Mouse (Mus musculus) forebrain, embryonic 15.5 days (tissue): ENCODE data around the gene Dkkl1. TPM values are rescaled to one million over a fixed set of nuclear protein-coding genes. Genes with fewer than 3 reads are reported as not detected.

Experiments used
- ATAC-seq: fragments of 200-750 bp; cut with Nextera tagmentation; replicated peaks from 2 replicates; pipeline ENCODE4 v1.8.0; 2017; ENCODE audit warnings: mild to moderate bottlenecking, moderate TSS enrichment, moderate library complexity
- H3K27ac ChIP-seq: fragments of 300-500 bp; sonication (generic); replicated peaks from 2 replicates; pipeline ENCODE4 v1.5.1; 2015; ENCODE audit warnings: mild to moderate bottlenecking, inconsistent platforms
- H3K27me3 ChIP-seq: fragments of 300-500 bp; sonication (generic); 2 replicates; pipeline ENCODE4 v1.6.1; 2015; ENCODE audit warnings: inconsistent platforms
- H3K36me3 ChIP-seq: fragments of 300-500 bp; sonication (generic); 2 replicates; pipeline ENCODE4 v1.6.1; 2015; ENCODE audit warnings: mild to moderate bottlenecking, inconsistent platforms
- H3K4me1 ChIP-seq: fragments of 300-500 bp; sonication (generic); 2 replicates; pipeline ENCODE4 v1.6.1; 2015; ENCODE audit warnings: inconsistent platforms
- H3K4me2 ChIP-seq: fragments of 300-500 bp; sonication (generic); replicated peaks from 2 replicates; pipeline ENCODE4 v1.6.1; 2015; ENCODE audit warnings: mild to moderate bottlenecking, inconsistent platforms
- H3K4me3 ChIP-seq: fragments of 300-500 bp; sonication (generic); 2 replicates; pipeline ENCODE4 v1.5.1; 2015; ENCODE audit warnings: mild to moderate bottlenecking, inconsistent platforms
- H3K9ac ChIP-seq: fragments of 300-500 bp; sonication (generic); replicated peaks from 2 replicates; pipeline ENCODE4 v1.6.1; 2015; ENCODE audit warnings: mild to moderate bottlenecking, inconsistent platforms
- H3K9me3 ChIP-seq: fragments of 300-500 bp; sonication (generic); 2 replicates; pipeline ENCODE4 v1.6.1; 2016; ENCODE audit warnings: inconsistent platforms
- WGBS: fragments of 180-500 bp; shearing (Covaris S2); methylation state at CpG from one replicate; pipeline ENCODE4 v1.1.7; 2015; ENCODE audit warnings: mixed read lengths; 5-methylcytosine and 5-hydroxymethylcytosine counted together
- microRNA-seq: library from miRNA; unstranded; fragments of <30 nt; microRNA quantifications from one replicate; pipeline ENCODE4, GENCODE M21; 2016
- polyA plus RNA-seq: library from polyadenylated mRNA; unstranded; fragments of >200 nt; fragmentation: Nextera tagmentation; extraction: Ambion mirVana; gene quantifications from 2 replicates; pipeline ENCODE4 v1.2.1, GENCODE M21; 2015

The Dkkl1 gene
- polyA plus RNA-seq, 1 experiment from 2014 or later, result 1.4 TPM

DNA sequence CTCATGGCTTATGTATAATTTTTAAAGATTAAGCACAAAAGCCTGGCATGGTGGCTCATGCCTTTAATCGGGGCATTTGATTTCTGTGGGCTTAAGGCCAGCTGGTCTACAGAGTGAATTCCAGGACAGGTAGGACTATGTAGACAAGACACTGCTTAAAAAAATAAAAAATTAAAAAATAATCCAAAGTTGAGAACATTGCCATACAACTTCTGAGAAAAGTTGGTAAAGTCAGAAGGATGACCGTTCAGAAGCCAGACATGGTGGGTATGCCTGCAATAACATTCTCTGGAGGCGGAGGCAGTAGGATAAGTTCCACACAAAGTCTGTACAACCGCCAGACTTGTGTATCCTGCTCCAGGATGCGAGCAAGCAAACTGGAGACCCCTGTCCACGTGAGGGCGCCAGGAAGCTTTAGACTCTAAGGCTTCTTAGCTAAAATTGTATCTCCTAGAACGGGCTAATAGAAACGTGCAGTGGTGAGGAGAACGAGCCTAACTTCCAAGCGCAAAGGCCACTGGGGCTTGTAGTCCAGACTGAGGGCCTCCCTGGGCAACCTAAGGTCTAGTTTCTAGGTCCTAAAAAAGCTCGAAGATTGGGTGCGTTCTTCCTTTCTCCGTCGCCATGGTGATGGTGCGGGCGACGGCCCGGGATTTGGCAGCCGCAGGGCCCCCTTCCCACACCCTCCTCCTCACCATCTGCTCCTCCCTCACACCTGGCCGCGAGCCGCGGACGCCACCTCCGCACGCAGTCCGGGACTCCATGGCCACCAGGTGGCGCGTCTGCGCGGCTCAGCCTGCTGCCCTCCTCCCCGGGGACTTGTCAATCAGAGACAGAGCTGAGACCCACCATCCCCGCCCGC, 50.1 kb downstream of the Dkkl1 start:
- WGBS, result 4% methylated on average over 35 of the region's 35 CpGs
- Histone ChIP-seq H3K27me3 (peaks cover 37% of the 10 kb centered on the region), H3K4me1 (peaks cover 29% of the 10 kb centered on the region), H3K27ac (peak overlapping the region; percentile 26), H3K4me2 (peak overlapping the region; percentile 44), H3K4me3 (peak overlapping the region; percentile 32), H3K36me3 (0 out of 2 replicates have a peak, but pooled peaks cover 2% of the 10 kb centered on the region), H3K9me3 (no peaks in the 10 kb centered on the region), H3K9ac (no peak overlapping the region; the same call in 1 of the 2 replicates)
- peak; percentile 89 for ATAC-seq

DNA sequence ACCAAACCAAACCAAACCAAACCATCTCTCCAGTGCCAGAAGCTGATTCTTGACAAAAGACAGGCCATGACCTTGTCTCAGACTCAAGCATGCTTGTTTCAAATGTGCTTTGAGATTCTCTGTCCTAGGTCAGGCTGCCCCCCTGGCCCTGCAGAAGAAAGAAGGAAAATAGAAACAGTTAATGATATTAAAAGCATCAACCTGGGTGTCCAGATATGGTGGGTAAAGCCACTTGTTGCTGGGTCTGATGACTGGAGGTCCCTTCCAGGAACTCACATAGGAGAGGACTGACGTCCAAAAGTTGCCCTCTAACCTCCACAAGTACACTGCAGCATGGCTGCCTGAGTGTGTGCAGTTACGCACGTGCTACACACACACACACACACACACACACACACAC, 51.1 kb downstream of the Dkkl1 start:
- Histone ChIP-seq H3K4me3 (no peak overlapping the region), H3K36me3 (0 out of 2 replicates have a peak, but pooled peaks cover 2% of the 10 kb centered on the region), H3K9me3 (no peaks in the 10 kb centered on the region), H3K4me2 (no peak overlapping the region), H3K4me1 (peaks cover 24% of the 10 kb centered on the region), H3K9ac (no peak overlapping the region), H3K27me3 (peaks cover 27% of the 10 kb centered on the region), H3K27ac (no peak overlapping the region)
- no peak for ATAC-seq
- 95% methylated on average over 3 of the region's 3 CpGs for WGBS

DNA sequence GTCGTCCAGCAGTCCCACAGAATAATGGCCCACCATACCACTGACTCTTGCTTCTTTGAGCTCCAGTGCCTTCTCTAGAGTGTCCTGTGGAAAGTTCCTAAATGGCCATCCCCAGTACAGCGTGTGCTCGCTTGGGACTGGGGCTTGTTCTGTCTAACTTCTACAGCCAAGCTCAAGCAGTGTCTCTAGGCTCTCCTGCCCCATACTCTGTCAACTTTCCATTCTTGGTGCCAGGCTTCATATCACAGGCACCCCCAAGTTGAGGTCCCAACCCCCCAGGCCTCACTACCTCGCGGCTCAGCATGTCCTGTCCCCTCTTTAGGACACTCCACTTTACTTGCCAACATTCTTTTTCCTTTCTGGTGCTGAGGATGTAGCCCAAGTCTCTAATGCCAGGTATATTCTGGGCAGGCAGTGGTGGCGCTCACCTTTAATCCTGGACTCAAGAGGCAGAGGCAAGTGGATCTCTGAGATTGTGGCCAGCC, 51.6 kb downstream of the Dkkl1 start:
- no peak overlapping the region for H3K4me3 ChIP-seq
- no peaks in the 10 kb centered on the region for H3K9me3 ChIP-seq
- H3K27me3 ChIP-seq, result peaks cover 22% of the 10 kb centered on the region
- ATAC-seq, result no peak
- 91% methylated on average over 6 of the region's 6 CpGs for WGBS
- H3K4me2 ChIP-seq, result no peak overlapping the region
- H3K4me1 ChIP-seq, result peaks cover 24% of the 10 kb centered on the region
- 0 out of 2 replicates have a peak, but pooled peaks cover 2% of the 10 kb centered on the region for H3K36me3 ChIP-seq
- H3K9ac ChIP-seq, result no peak overlapping the region
- H3K27ac ChIP-seq, result no peak overlapping the region

DNA sequence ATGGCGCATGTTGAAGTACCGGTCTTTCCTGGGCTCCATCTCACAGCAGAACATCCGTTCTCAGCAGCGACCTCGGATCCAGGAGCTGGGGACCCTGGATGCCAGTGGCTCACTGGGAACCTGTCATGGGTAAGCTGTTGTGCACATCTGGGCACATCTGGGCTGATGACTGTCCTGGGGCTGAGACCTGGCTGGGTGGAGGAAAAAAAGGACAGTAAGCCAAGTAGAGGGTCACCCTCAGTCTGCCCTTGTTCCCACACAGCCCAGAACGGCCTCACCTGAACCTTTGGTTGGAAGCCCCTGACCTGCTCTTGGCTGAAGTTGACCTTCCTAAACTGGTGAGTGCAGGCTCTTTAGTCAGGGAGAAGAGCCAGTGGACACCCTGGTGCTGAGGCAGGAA, 53.0 kb downstream of the Dkkl1 start:
- Histone ChIP-seq H3K9me3 (no peaks in the 10 kb centered on the region), H3K4me2 (no peak overlapping the region), H3K36me3 (0 out of 2 replicates have a peak, but pooled peaks cover 2% of the 10 kb centered on the region), H3K4me3 (no peak overlapping the region), H3K27me3 (peaks cover 9% of the 10 kb centered on the region), H3K4me1 (peaks cover 28% of the 10 kb centered on the region), H3K27ac (no peak overlapping the region), H3K9ac (no peak overlapping the region)
- 93% methylated on average over 6 of the region's 6 CpGs for WGBS
- no peak for ATAC-seq

Small RNA genes within 50 kb of the gene (microRNA-seq; reads per million reads assigned to microRNA genes)
- not detected for gene Mir7055

Other genes starting within 250 kb of the Dkkl1 start
- gene Cpt1c, start 237.3 kb downstream of the Dkkl1 start, polyA plus RNA-seq, result 48.2 and 51.6 TPM in 2 replicates
- gene Prmt1, start 225.6 kb downstream of the Dkkl1 start, polyA plus RNA-seq, result 703 and 728 TPM in 2 replicates
- gene Irf3, start 214.5 kb downstream of the Dkkl1 start, polyA plus RNA-seq, result 62.6 and 66.6 TPM in 2 replicates
- gene Bcl2l12, start 213.4 kb downstream of the Dkkl1 start, polyA plus RNA-seq, result 19.2 and 21.8 TPM in 2 replicates
- gene Scaf1, start 195.8 kb downstream of the Dkkl1 start, polyA plus RNA-seq, result 42.8 and 47.1 TPM in 2 replicates
- gene Rras, start 194.2 kb downstream of the Dkkl1 start, polyA plus RNA-seq, result 10.4 and 11.5 TPM in 2 replicates
- 16.0 and 16.1 TPM in 2 replicates for gene Prr12, start 159.3 kb downstream of the Dkkl1 start, polyA plus RNA-seq
- gene Nosip, start 149.7 kb downstream of the Dkkl1 start, polyA plus RNA-seq, result 62.4 and 63.9 TPM in 2 replicates
- 12.6 and 15.3 TPM in 2 replicates for gene Prrg2, start 149.5 kb downstream of the Dkkl1 start, polyA plus RNA-seq
- gene Rcn3, start 119.9 kb downstream of the Dkkl1 start, polyA plus RNA-seq, result 49.6 and 54.4 TPM in 2 replicates
- gene Fcgrt, start 108.3 kb downstream of the Dkkl1 start, polyA plus RNA-seq, result 16.6 and 17.8 TPM in 2 replicates
- 982 and 1,055 TPM in 2 replicates for gene Rps11, start 87.7 kb downstream of the Dkkl1 start, polyA plus RNA-seq
- 890 and 969 TPM in 2 replicates for gene Rpl13a, start 83.4 kb downstream of the Dkkl1 start, polyA plus RNA-seq
- 0.15 TPM in 1 of 2 replicates, not detected in the other for gene Gm45713, start 75.9 kb downstream of the Dkkl1 start, polyA plus RNA-seq
- 1.6 and 2.1 TPM in 2 replicates for gene Flt3l, start 75.7 kb downstream of the Dkkl1 start, polyA plus RNA-seq
- 96.0 and 96.9 TPM in 2 replicates for gene Pih1d1, start 57.8 kb downstream of the Dkkl1 start, polyA plus RNA-seq
- 25.6 and 30.8 TPM in 2 replicates for gene Aldh16a1, start 57.6 kb downstream of the Dkkl1 start, polyA plus RNA-seq
- 20.1 and 24.0 TPM in 2 replicates for gene Slc17a7, start 48.2 kb downstream of the Dkkl1 start, polyA plus RNA-seq
- gene Gfy, start 32.6 kb downstream of the Dkkl1 start, polyA plus RNA-seq, result not detected in 2 replicates
- not detected in 2 replicates for gene Pth2, start 31.2 kb downstream of the Dkkl1 start, polyA plus RNA-seq
- gene Ccdc155, start 7.3 kb downstream of the Dkkl1 start, polyA plus RNA-seq, result 0.74 and 0.75 TPM in 2 replicates
- gene Tead2, start 3.6 kb upstream of the Dkkl1 start, polyA plus RNA-seq, result 92.8 and 106 TPM in 2 replicates
- gene Cd37, start 27.0 kb upstream of the Dkkl1 start, polyA plus RNA-seq, result 1.3 and 1.6 TPM in 2 replicates
- gene Slc6a16, start 28.9 kb upstream of the Dkkl1 start, polyA plus RNA-seq, result 0.17 and 0.20 TPM in 2 replicates
- not detected in 2 replicates for gene Slc6a21, start 65.4 kb upstream of the Dkkl1 start, polyA plus RNA-seq
- 9.3 and 11.0 TPM in 2 replicates for gene Trpm4, start 121.6 kb upstream of the Dkkl1 start, polyA plus RNA-seq
- gene Hrc, start 123.1 kb upstream of the Dkkl1 start, polyA plus RNA-seq, result 0.10 and 0.23 TPM in 2 replicates
- 18.3 and 20.1 TPM in 2 replicates for gene Ppfia3, start 154.9 kb upstream of the Dkkl1 start, polyA plus RNA-seq
- 9.1 and 10.5 TPM in 2 replicates for gene Lin7b, start 158.4 kb upstream of the Dkkl1 start, polyA plus RNA-seq
- 220 and 231 TPM in 2 replicates for gene Snrnp70, start 183.6 kb upstream of the Dkkl1 start, polyA plus RNA-seq
- not detected in 2 replicates for gene Kcna7, start 193.5 kb upstream of the Dkkl1 start, polyA plus RNA-seq
- not detected in 2 replicates for gene Ntf5, start 201.5 kb upstream of the Dkkl1 start, polyA plus RNA-seq
- 0.68 and 1.4 TPM in 2 replicates for gene Lhb, start 208.7 kb upstream of the Dkkl1 start, polyA plus RNA-seq
- gene Gys1, start 222.7 kb upstream of the Dkkl1 start, polyA plus RNA-seq, result 19.4 and 19.6 TPM in 2 replicates
- gene Ruvbl2, start 225.9 kb upstream of the Dkkl1 start, polyA plus RNA-seq, result 142 and 144 TPM in 2 replicates
- gene Ftl1, start 247.7 kb upstream of the Dkkl1 start, polyA plus RNA-seq, result 6,132 and 6,335 TPM in 2 replicates